Mouse (Mus musculus) myocyte (in vitro differentiated cells): ENCODE measurements around the gene Gm21188.
"Not testable (repeated sequence)": the region's sequence is repeated elsewhere in the genome, so short reads cannot be mapped to it uniquely, and the experiment has no call there.

Experiments used
- MAX ChIP-seq: IDR thresholded peaks from one replicate; pipeline ENCODE4 v1.6.1; 2011; ENCODE audit warnings: low read depth, mild to moderate bottlenecking, control low read depth
- POLR2A ChIP-seq: IDR thresholded peaks from one replicate; pipeline ENCODE4 v1.6.1; 2011; ENCODE audit warnings: low read depth, mild to moderate bottlenecking, control low read depth, moderate library complexity; ENCODE audit not compliant: insufficient read length
- POLR2AphosphoS2 ChIP-seq: IDR thresholded peaks from one replicate; pipeline ENCODE4 v1.6.1; 2011; ENCODE audit warnings: low read depth, control low read depth; ENCODE audit not compliant: insufficient read length
- TCF12 ChIP-seq: IDR thresholded peaks from one replicate; pipeline ENCODE4 v1.6.1; 2011; ENCODE audit warnings: mild to moderate bottlenecking, control low read depth; ENCODE audit not compliant: poor library complexity, insufficient read depth, severe bottlenecking

DNA sequence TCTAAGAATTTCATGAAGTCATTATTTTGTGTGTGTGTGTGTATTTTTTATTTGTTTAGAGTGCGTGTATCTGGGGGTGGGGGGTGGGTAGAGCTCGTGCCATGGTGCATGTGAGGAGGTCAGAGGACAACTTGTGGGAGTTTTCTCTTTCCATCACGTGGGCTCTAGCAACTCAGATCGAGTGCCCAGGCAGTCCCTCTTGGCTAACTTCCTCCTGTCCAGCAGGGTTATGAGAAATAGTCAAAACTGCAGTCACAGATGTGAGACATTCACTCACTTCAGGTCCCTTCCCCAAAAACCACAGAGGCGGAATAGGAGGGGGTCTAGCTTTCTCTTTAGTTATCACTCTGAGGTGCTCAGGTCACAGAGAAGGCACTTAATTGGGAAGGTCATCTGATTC lies 38.5 kb downstream of the Gm21188 start:
- TF ChIP-seq MAX, POLR2A, POLR2AphosphoS2, TCF12: not testable (repeated sequence)
